Mouse (Mus musculus): ENCODE measurements around the gene Trappc6a.
"Not testable (repeated sequence)": the region's sequence is repeated elsewhere in the genome, so short reads cannot be mapped to it uniquely, and the experiment has no call there.

Trappc6a gene

GRCm38 (mm10) chr7:19491731-19492130 lies 16.5 kb upstream of the Trappc6a start:
- DNase-seq, result peak; percentile 23 to 50

- DNase-seq, result no peak
Measured at GRCm38 (mm10) chr7:19494751-19495474, 13.3 kb upstream of the Trappc6a start.

DNA sequence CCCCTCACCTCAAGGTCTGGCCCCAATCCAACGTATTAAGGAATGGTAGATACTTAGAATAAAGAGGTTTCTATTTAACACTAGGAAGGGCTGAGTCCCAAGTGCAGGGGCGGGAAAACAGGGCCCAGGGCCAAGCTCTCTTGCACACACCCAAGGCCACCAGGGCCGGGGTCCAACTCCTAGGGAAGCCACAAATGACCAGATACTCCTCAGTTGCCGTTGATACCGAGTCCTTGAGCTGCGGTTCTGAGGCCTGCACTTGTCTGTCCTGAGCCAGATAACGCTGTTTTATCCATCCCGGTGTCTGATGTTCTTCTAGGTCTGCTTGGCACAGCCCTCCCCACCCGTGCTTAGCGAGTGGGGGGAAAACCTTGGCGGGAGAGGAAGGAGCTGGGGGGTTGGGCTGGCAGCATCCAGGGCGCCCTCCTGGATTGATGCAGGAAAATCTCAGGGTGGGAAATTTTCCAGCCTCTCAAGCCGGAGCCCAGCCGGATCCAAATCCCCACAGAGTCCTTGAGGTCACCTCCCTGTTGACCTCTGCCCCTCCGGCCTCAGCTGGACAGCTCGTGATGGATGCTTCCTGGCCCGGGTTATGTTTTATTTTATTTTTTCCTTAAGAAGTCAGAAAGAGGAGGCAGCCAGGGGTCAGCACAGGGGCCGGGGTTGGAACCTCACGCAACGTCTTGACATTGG lies 12.5 kb upstream of the Trappc6a start:
- no peak for DNase-seq

DNA sequence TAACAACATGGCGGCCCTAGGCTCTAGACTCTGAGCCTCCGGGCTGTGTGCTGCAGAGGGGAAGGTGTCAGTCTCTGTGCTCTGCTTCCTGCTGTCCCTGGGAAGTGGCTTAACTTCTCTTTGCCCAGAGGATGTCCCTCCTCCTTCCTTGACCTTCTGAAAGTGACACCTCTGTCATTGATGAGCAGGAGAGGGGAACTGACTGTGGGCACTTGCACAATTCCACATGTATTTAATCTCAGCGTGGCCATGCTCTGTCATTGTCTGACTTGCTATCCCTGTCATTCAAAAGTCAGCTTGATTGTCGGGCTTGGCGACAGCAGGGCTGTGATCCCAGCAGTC lies 12.0 kb upstream of the Trappc6a start:
- DNase-seq, result no peak

DNA sequence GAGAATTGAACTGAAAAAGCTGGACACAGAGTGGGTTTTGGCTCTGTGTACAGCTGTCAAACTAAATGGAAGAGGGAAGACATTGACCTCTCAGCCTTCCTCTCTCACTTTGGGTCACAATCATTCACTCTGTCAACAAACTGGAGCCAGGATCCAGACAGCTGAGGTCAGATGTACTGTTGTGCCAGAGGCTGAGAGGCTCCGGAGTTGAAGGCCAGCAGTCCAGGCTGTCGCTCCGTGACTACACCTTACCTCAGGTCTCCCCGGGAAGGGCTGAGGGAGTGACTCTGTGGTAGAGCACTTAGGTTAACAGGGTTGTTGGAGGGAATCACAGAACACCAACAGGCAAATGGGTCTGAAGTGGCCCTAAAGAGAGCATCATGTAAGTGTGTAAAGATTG lies 9.9 kb upstream of the Trappc6a start:
- no peak for DNase-seq

DNA sequence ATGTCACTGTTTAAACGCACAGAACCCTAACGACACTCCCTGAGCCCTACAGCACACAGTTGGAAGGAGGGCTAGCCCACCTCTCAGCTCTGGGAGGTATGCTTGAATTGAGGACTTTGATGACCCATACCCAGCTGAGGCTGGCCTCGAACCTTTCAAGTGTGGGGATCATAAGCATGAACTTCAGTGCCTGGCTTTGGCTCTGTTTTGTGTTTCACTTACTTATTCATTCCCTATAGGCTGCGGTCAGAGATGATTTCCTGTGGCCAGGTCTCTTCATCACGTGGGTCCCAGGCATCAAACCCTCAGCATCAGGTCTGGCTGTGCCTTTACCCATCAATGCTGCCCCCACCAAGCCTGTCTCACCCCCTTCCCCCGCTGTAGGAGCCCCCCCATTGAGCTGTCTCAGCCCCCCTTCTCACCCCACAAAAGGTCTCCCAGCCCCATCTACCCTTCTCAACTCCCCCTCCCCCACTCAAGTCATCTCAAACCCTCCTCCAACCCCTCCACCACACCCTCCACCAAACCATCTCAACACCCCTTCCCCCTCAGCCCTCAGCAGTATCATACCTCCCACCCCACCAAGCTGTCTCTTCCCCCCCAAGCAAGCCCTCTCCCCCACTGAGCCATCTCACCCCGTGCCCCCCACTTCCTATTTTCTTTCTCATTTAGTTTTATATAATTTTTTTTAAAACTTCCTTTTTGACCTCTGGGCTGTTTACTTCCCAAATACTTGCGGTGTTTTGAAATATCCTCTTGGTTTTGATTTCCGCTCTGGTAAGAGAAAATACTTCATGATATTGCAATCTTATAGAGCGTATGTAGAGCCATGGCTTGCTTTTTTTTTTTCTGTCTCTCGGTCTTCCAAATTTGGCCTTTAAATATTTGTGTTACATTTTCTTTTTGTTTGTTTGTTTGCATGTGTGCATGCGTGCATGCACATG lies 7.5 kb upstream of the Trappc6a start:
- DNase-seq, result no peak

- DNase-seq, result no peak
Measured at GRCm38 (mm10) chr7:19501658-19502057, 6.5 kb upstream of the Trappc6a start.

GRCm38 (mm10) chr7:19503481-19504068 lies 4.6 kb upstream of the Trappc6a start:
- peak; percentile 80 to 82 for DNase-seq

- no peak for DNase-seq
Measured at GRCm38 (mm10) chr7:19506326-19506725, 1.9 kb upstream of the Trappc6a start.

- peak; percentile 65 to 76 for DNase-seq
Measured at GRCm38 (mm10) chr7:19506969-19507611, 1.1 kb upstream of the Trappc6a start.

GRCm38 (mm10) chr7:19507612-19507981 lies 598 bp upstream of the Trappc6a start:
- no peak for DNase-seq

GRCm38 (mm10) chr7:19508924-19509568 lies 851 bp downstream of the Trappc6a start:
- no peak for DNase-seq

- DNase-seq, result no peak
Measured at GRCm38 (mm10) chr7:19509786-19510185, 1.6 kb downstream of the Trappc6a start.

DNA sequence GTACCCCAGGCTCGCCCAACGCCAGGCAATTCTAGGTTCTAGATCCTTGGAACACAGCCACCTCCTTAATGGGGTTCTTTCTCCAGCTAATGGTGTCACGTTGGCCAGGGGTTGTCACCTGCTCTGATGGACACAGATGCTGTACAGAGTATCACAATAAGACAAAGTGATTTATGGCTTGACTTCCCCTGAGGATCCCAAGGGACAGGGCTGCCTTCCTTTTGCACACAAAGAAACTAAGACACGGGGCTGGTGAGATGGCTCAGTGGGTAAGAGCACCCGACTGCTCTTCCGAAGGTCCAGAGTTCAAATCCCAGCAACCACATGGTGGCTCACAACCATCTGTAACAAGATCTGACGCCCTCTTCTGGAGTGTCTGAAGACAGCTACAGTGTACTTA lies 3.7 kb downstream of the Trappc6a start:
- DNase-seq, result not testable (repeated sequence)

- DNase-seq, result no peak
Measured at GRCm38 (mm10) chr7:19512353-19512752, 4.2 kb downstream of the Trappc6a start.

GRCm38 (mm10) chr7:19517652-19518365 lies 9.6 kb downstream of the Trappc6a start, which contains the start of gene Nkpd1:
Nkpd1 (plus strand) TSS chr7:19517838.
- DNase-seq, result peak; percentile 51 to 68

- DNase-seq, result peak in 1 of 2 experiments; percentile 12
Measured at GRCm38 (mm10) chr7:19520032-19520431, 11.8 kb downstream of the Trappc6a start.

- DNase-seq, result peak in 1 of 2 experiments; percentile 62
Measured at GRCm38 (mm10) chr7:19523017-19523756, 15.0 kb downstream of the Trappc6a start.

DNA sequence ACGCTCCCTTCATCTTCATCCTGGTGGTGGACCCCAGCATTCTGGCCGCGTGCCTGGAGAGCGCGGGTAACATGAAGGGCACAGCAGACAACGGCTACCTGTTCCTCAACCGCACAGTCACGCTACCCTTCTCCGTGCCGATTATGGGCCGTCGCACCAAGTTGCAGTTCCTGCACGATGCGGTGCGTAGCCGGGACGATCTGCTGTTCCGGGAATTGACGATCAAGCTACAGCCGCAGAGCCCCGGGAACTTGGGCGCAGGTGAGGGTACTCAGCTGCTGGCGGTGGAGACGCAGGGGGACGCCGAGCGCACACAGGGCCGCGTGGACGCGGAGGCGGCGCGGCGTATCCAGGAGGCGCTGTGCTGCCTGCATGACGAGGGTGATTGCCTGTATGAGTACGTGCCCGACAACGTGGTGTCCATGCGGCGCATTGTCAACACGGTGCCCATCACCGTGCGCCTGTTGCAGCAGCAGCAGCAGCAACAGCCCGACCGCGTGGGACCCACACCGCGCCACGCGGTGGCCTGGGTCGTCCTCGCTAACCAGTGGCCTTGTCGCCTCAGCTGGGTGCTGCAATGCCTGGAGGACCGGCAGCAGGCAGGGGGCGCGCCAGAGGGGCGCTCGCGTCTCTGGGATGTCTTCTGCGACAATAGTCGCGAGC lies 15.7 kb downstream of the Trappc6a start:
- DNase-seq, result peak; percentile 52 to 61
